6 mouse cellular contexts compared by ENCODE assay signal in the genomic region with DNA sequence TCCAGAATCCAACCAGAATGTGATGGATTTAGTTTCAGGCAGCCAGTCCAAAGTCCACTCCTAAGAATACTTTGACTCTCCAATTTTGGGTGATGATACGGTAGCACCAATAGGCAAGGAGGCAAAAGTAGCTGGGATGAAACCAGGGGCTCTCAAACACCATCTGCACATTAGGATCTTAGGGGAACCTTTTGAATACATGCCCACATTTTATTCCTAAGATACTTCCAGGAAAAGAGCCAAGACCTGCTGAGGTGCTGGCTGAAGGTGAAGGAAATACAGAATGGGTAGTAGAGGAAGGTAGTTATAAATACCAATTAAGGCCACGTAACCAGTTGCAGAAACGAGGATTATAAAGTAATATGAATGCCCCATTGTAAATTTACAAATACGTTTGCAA. TPM values are rescaled to one million over a fixed set of nuclear protein-coding genes. Genes with fewer than 3 reads are reported as not detected.
DNase-seq lines count a peak whose midpoint lies in the region; ATAC-seq and TF ChIP-seq lines count a peak whose summit lies in the region.
"Not testable (repeated sequence)": the region's sequence is repeated elsewhere in the genome, so short reads cannot be mapped to it uniquely, and the experiment has no call there.

No protein-coding gene starts in this region.

- not testable (repeated sequence) for H3K9me3 ChIP-seq in forebrain, embryonic 12.5 days; liver, embryonic 13.5 days (replicated peaks); liver, embryonic 15.5 days (replicated peaks); midbrain, embryonic 11.5 days (ENCODE audit: control insufficient read depth, low read length)

- not testable (repeated sequence) for TF ChIP-seq CTCF in layer of hippocampus, adult 2 months (conservative IDR thresholded peaks at IDR 0.05)

- not testable (repeated sequence) for H3K4me2 ChIP-seq in forebrain, embryonic 12.5 days; liver, embryonic 13.5 days; liver, embryonic 15.5 days; midbrain, embryonic 11.5 days

- H3K4me3 ChIP-seq in forebrain, embryonic 12.5 days (replicated peaks); layer of hippocampus, adult 2 months; liver, embryonic 13.5 days (replicated peaks); liver, embryonic 15.5 days (replicated peaks); midbrain, embryonic 11.5 days (ENCODE audit: low read depth, low read length): not testable (repeated sequence)

- H3K27me3 ChIP-seq in forebrain, embryonic 12.5 days; liver, embryonic 13.5 days; liver, embryonic 15.5 days; midbrain, embryonic 11.5 days (ENCODE audit: control insufficient read depth, insufficient read depth, low read length): not testable (repeated sequence)

- H3K4me1 ChIP-seq in forebrain, embryonic 12.5 days; midbrain, embryonic 11.5 days (ENCODE audit: control insufficient read depth, insufficient read depth, low read length): not testable (repeated sequence)
- peaks cover 32% of the 10 kb centered on the region for H3K4me1 ChIP-seq in liver, embryonic 13.5 days (replicated peaks)
- H3K4me1 ChIP-seq in liver, embryonic 15.5 days (replicated peaks) = peaks cover 36% of the 10 kb centered on the region

- H3K36me3 ChIP-seq in forebrain, embryonic 12.5 days (replicated peaks); liver, embryonic 13.5 days; midbrain, embryonic 11.5 days (ENCODE audit: control insufficient read depth, insufficient read depth, low read length): not testable (repeated sequence)
- peaks cover 12% of the 10 kb centered on the region for H3K36me3 ChIP-seq in liver, embryonic 15.5 days (replicated peaks)

- not testable (repeated sequence) for ATAC-seq in forebrain, embryonic 12.5 days (ENCODE audit: low FRiP score); liver, embryonic 13.5 days (ENCODE audit: low read depth); liver, embryonic 15.5 days (ENCODE audit: insufficient read depth); midbrain, embryonic 11.5 days (ENCODE audit: low FRiP score)

- H3K27ac ChIP-seq in forebrain, embryonic 12.5 days = 0 out of 2 replicates have a peak overlapping the region, but pooled peaks have one; percentile 31
- peak overlapping the region; percentile 97 for H3K27ac ChIP-seq in layer of hippocampus, adult 2 months
- H3K27ac ChIP-seq in liver, embryonic 13.5 days = peak overlapping the region; percentile 1; the same call in 1 of the 2 replicates
- H3K27ac ChIP-seq in liver, embryonic 15.5 days (replicated peaks) = 0 out of 2 replicates have a peak overlapping the region, but pooled peaks have one; percentile 51
- H3K27ac ChIP-seq in midbrain, embryonic 11.5 days (ENCODE audit: low read depth, low read length) = not testable (repeated sequence)

- not testable (repeated sequence) for H3K9ac ChIP-seq in forebrain, embryonic 12.5 days; liver, embryonic 13.5 days; liver, embryonic 15.5 days; midbrain, embryonic 11.5 days (ENCODE audit: low read length)

- peak; percentile 47 to 73 for DNase-seq in cerebellum, postnatal 10 days
- DNase-seq in layer of hippocampus, adult 2 months (ENCODE audit: low spot score in 2 of 2); liver, embryonic 13.5 days: not testable (repeated sequence)
- DNase-seq in midbrain, embryonic 11.5 days (ENCODE audit: low spot score, missing footprints) = peak; percentile 66

- WGBS in forebrain, embryonic 12.5 days = 90% methylated on average over 1 of the region's 4 CpGs
- WGBS in liver, embryonic 13.5 days (ENCODE audit: insufficient replicate concordance) = 71% methylated on average over 2 of the region's 4 CpGs
- 82% methylated on average over 2 of the region's 4 CpGs for WGBS in liver, embryonic 15.5 days (ENCODE audit: insufficient replicate concordance)
- 93% methylated on average over 1 of the region's 4 CpGs for WGBS in midbrain, embryonic 11.5 days

RNA-seq across cellular contexts. Expression of a gene that starts 6.5 kb away (rescaled TPM):
- polyA plus RNA-seq in forebrain, embryonic 12.5 days (2016; fragmentation: Nextera tagmentation; extraction: Ambion mirVana) = 62.1 and 62.2 TPM in 2 replicates
- 10 to 100 TPM; 26.9 to 31.7 TPM for total RNA-seq in layer of hippocampus, adult 2 months (2021)
- 66.3 and 71.4 TPM in 2 replicates for polyA plus RNA-seq in liver, embryonic 13.5 days (2015; fragmentation: Nextera tagmentation; extraction: Ambion mirVana)
- polyA plus RNA-seq in liver, embryonic 15.5 days (2015; fragmentation: Nextera tagmentation; extraction: Ambion mirVana) = 36.6 and 50.7 TPM in 2 replicates
- 68.0 and 69.5 TPM in 2 replicates for polyA plus RNA-seq in midbrain, embryonic 11.5 days (2014; fragmentation: Nextera tagmentation; extraction: Ambion mirVana)

RNA-seq across cellular contexts. Expression of a gene that starts 6.6 kb away (rescaled TPM):
- 1.1 and 1.6 TPM in 2 replicates for polyA plus RNA-seq in forebrain, embryonic 12.5 days (2016; fragmentation: Nextera tagmentation; extraction: Ambion mirVana)
- total RNA-seq in layer of hippocampus, adult 2 months (2021) = 1 to 10 TPM; 1.2 to 1.3 TPM
- 0.12 and 0.14 TPM in 2 replicates for polyA plus RNA-seq in liver, embryonic 13.5 days (2015; fragmentation: Nextera tagmentation; extraction: Ambion mirVana)
- polyA plus RNA-seq in liver, embryonic 15.5 days (2015; fragmentation: Nextera tagmentation; extraction: Ambion mirVana) = 0.08 and 0.12 TPM in 2 replicates
- 1.0 TPM in 2 replicates for polyA plus RNA-seq in midbrain, embryonic 11.5 days (2014; fragmentation: Nextera tagmentation; extraction: Ambion mirVana)

RNA-seq across cellular contexts. Expression of a gene that starts 11.4 kb away (rescaled TPM):
- 11.0 and 11.2 TPM in 2 replicates for polyA plus RNA-seq in forebrain, embryonic 12.5 days (2016; fragmentation: Nextera tagmentation; extraction: Ambion mirVana)
- total RNA-seq in layer of hippocampus, adult 2 months (2021) = 10 to 100 TPM; 19.3 to 19.9 TPM
- 2.8 and 3.0 TPM in 2 replicates for polyA plus RNA-seq in liver, embryonic 13.5 days (2015; fragmentation: Nextera tagmentation; extraction: Ambion mirVana)
- 2.1 and 2.4 TPM in 2 replicates for polyA plus RNA-seq in liver, embryonic 15.5 days (2015; fragmentation: Nextera tagmentation; extraction: Ambion mirVana)
- polyA plus RNA-seq in midbrain, embryonic 11.5 days (2014; fragmentation: Nextera tagmentation; extraction: Ambion mirVana) = 10.1 and 10.4 TPM in 2 replicates

RNA-seq across cellular contexts. Expression of a gene that starts 57.4 kb away (rescaled TPM):
- polyA plus RNA-seq in forebrain, embryonic 12.5 days (2016; fragmentation: Nextera tagmentation; extraction: Ambion mirVana) = 23.7 and 24.5 TPM in 2 replicates
- total RNA-seq in layer of hippocampus, adult 2 months (2021) = 10 to 100 TPM; 34.2 to 35.5 TPM
- 5.0 and 6.1 TPM in 2 replicates for polyA plus RNA-seq in liver, embryonic 13.5 days (2015; fragmentation: Nextera tagmentation; extraction: Ambion mirVana)
- polyA plus RNA-seq in liver, embryonic 15.5 days (2015; fragmentation: Nextera tagmentation; extraction: Ambion mirVana) = 5.7 and 6.1 TPM in 2 replicates
- polyA plus RNA-seq in midbrain, embryonic 11.5 days (2014; fragmentation: Nextera tagmentation; extraction: Ambion mirVana) = 10.4 and 10.6 TPM in 2 replicates
